Mouse (Mus musculus): ENCODE results near the gene Hap1.
A peak's percentile ranks its signal among the peaks of the same experiment; 100 is the strongest.
"Not testable (repeated sequence)": the region's sequence is repeated elsewhere in the genome, so short reads cannot be mapped to it uniquely, and the experiment has no call there.

Gene Hap1

GRCm38 (mm10) chr11:100389931-100390445 lies 34.1 kb upstream of the Hap1 start:
- DNase-seq = peak; percentile 93

- DNase-seq = peak; percentile 76
Measured at GRCm38 (mm10) chr11:100388588-100388987, 32.7 kb upstream of the Hap1 start.

DNA sequence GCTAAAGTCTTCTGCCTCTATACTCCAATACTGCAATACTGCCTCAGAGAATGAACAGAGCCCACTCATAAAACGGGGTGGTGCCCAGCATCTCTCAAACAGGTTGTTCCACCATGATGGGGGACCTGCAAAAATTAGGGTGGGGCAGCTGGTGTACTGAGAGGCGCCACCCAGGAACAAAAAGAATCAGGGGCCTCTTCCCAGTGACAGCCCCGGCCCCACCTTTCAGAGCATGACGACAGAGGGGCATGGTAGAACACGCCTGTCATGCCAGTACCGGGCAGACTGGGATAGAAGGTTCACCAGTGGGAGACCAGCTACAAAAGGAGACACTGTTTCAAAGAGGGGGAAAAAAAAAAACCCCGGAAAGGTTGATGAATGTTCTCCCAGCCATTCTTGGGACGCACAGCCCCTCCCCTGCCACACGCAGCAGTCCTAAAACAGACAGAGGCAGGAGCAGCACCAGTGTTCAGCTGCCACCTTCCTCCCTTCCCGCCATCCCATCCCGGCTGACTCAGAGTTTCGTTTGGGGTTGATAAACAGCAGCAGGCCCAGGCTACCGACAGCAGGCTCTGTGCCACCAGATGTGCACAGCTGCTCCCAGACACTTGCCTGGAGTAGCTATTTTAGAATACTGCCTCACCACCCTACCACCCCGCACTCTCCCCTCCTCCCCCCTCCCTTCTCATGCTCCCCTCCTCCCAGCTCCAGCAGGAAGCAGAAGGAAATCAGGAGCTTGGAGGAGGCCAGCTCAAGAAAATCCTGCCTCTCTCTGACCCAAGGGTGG lies 31.9 kb upstream of the Hap1 start:
- no peak for DNase-seq

GRCm38 (mm10) chr11:100387111-100387510 lies 31.2 kb upstream of the Hap1 start:
- no peak for DNase-seq

DNA sequence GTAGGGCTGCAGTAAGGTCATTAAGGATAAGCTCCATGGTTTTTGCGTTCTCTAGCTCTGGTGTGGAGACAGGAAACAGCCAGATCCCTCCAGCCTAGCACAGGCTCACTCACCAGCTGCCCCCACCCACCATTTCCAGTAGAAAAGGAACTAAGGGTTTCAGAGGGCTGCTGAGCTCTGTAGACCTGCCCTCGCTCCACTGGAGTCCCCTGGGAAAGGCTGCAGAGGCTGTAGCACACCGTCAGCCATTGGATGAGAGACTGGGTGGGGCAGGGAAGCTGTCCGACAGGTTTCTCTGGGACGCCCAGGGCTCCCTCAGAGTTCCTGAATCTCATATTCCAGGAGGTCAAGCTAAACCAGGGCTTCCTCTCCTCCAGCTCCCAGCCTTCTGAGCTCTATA lies 30.7 kb upstream of the Hap1 start:
- DNase-seq = no peak

GRCm38 (mm10) chr11:100385016-100385415 lies 29.1 kb upstream of the Hap1 start:
- no peak for DNase-seq

DNA sequence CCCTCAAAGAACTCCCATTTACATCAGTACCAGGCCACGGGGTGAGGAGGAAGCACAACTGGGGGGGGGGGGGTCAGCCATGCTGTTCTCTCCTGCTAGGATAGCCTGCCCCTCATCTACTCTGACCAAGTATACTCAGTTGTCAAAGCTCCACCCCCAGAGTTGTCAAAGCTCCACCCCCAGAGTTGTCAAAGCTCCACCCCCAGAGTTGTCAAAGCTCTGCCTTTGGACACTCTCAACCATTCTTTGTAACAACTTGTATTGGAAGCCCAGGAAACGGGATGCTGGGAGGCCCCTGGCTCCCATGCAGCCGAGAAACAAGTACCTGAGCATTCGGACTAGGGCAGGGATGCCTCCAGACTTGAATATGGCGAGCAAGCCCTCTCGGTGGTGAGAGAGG lies 26.8 kb upstream of the Hap1 start:
- no peak for DNase-seq

- no peak for DNase-seq
Measured at GRCm38 (mm10) chr11:100379311-100379710, 23.4 kb upstream of the Hap1 start.

GRCm38 (mm10) chr11:100378446-100378845 lies 22.5 kb upstream of the Hap1 start:
- no peak for DNase-seq

GRCm38 (mm10) chr11:100377989-100378388 lies 22.1 kb upstream of the Hap1 start:
- no peak for DNase-seq

GRCm38 (mm10) chr11:100376746-100377389 lies 20.9 kb upstream of the Hap1 start:
- DNase-seq = no peak

DNA sequence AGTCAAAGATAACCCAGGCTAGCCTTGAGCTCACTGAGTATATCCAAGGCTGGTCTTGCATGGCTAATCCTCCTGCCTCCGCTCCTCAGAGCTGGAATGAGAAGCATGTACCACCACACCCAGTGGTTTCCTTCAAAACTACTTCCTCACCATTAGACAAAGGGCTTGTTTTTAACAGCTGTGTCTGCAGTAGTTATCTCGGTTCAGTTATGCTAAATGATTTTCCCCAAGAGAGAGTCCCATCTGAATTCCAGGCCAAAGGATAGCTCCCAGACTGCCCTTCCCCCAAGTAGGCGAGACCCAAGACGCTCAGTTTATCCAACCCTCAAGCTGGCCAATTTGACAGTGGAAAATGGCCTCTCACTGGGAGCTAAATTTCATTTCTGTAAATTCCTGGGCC lies 20.1 kb upstream of the Hap1 start:
- no peak for DNase-seq

GRCm38 (mm10) chr11:100375127-100375526 lies 19.2 kb upstream of the Hap1 start:
- no peak for DNase-seq

DNA sequence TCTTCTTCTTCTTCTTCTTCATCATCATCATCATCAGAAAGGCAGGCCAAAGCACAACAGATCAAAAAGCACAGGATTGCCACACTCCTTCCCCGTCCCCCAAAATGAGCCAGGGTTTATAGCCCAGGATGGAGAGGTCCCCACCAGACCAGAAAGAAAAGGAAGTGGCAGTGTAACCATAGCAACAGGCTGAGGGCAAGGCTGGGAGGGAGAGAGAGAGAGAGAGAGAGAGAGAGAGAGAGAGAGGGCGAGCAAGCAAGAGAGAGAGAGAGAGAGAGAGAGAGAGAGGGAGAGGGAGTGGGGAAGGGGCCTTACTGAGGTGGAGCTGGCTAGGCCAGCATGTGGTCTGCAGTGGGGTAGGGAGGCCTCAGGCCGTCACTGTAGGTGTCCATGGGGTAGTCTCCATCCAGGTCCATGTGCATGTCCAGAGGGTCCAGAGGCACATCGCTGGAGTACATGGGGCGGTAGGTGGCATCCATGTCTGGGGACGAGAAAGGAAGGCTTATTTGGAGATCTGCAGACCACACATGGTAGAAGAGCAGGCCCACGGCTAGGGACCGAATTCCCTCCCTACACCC lies 16.1 kb upstream of the Hap1 start:
- DNase-seq = no peak

DNA sequence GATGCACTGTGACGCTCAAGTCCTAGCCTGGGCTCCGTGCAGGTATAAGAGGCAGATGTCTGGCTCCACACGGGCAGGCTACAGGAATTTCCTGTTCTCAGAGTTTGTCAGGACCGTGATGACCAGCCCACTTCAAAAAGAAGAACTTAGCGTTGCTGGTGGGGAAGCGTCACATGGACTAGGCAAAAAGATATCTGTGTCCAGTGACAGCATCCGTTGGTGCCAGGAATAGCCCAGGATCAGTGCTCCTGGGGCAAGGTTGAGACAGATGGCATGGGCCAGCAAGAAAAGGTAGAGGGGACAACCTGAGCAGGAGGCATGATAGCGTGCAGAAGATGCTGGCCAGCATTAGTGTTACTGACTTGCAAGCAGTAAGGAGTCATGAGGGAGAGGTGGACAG lies 13.9 kb upstream of the Hap1 start:
- DNase-seq = peak; percentile 70

DNA sequence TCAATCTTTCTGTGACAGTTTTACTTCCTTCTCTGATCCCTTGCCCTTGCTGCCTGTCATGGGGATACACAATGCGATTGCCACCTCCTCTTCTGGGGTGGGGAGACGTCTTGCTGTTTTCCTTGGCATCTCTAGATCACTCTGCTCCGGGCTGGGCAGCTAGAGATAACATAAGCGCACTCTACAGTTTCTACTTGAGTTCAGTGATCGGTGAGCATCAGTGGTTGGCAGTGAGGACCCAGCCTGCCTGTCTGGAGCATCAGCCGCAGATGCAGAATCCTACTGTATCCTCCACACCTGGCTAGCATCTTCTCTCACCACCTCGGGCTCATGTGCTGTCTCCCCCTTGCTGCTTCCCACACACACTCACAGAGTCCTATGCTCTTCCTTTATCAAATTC lies 13.2 kb upstream of the Hap1 start:
- no peak for DNase-seq

DNA sequence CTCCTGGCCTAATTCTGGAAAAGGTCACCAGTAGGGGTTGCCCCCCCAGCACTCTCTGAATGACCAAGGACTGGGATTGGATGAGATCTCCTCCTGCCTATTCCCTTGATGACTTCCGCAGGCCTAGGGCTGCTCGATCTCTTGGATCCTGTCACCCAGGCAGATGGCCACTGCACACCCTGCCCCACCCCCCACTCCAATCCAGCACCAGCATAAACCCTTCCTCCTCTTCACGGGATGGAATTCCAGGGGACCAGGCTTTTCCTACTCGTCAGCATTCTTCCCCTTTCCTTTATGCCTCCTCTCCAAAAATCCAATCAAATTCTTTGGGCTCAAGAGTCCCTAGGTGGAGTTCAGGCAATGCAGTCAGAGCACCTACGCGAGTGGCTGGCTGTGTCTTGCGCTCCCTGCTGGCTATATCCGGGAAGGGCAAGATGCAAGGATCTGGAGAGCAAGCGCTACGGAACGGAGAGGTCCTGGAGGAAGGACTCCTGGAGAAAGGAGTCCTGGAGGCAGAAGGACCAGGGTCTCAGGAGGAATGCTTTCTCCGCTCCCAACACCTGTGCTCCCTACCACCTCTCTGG lies 7.1 kb upstream of the Hap1 start:
- DNase-seq = peak; percentile 86

- DNase-seq = peak; percentile 89
Measured at GRCm38 (mm10) chr11:100362209-100362978, 6.5 kb upstream of the Hap1 start.

DNA sequence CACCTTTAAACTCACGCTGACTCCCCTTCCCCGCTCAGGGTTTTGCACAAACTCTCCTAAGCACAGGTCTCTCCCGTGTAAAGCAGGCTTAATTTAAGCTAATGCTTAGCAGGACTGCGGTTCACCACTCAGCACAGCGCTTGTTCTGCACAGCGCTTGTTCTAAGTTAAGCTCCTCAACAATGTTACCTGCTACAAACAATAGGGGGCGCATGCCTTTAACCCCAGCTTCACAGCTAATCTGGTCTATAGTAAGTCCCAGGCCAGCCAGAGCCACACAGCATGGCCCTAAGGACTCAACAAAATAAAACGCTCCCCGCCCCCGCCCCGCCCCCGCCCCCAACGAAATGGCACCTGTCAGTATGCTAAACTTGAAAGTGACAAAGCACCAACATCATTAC lies 5.1 kb upstream of the Hap1 start:
- DNase-seq = not testable (repeated sequence)

GRCm38 (mm10) chr11:100360175-100360574 lies 4.2 kb upstream of the Hap1 start:
- peak; percentile 34 for DNase-seq

GRCm38 (mm10) chr11:100357408-100357807 lies 1.5 kb upstream of the Hap1 start:
- peak; percentile 51 for DNase-seq

- DNase-seq = no peak
Measured at GRCm38 (mm10) chr11:100356819-100357211, 887 bp upstream of the Hap1 start.
